Mouse (Mus musculus) neural tube, embryonic 13.5 days (tissue): ENCODE results near the gene Pld4. TPM values are rescaled to one million over a fixed set of nuclear protein-coding genes. Genes with fewer than 3 reads are reported as not detected.

Experiments used
- ATAC-seq: fragments of 200-750 bp; cut with Nextera tagmentation; 2 replicates; pipeline ENCODE4 v1.8.0; 2017; ENCODE audit warnings: low read depth, mild to moderate bottlenecking, moderate TSS enrichment, moderate library complexity
- H3K27ac ChIP-seq: fragments of 300-500 bp; sonication (generic); replicated peaks from 2 replicates; pipeline ENCODE4 v1.5.1; 2015; ENCODE audit warnings: moderate library complexity, mild to moderate bottlenecking, inconsistent platforms
- H3K27me3 ChIP-seq: fragments of 300-500 bp; sonication (generic); 2 replicates; pipeline ENCODE4 v1.6.1; 2015; ENCODE audit warnings: mild to moderate bottlenecking, inconsistent platforms
- H3K36me3 ChIP-seq: fragments of 300-500 bp; sonication (generic); 2 replicates; pipeline ENCODE4 v1.6.1; 2015; ENCODE audit warnings: mild to moderate bottlenecking, inconsistent platforms
- H3K4me1 ChIP-seq: fragments of 300-500 bp; sonication (generic); replicated peaks from 2 replicates; pipeline ENCODE4 v1.6.1; 2015; ENCODE audit warnings: inconsistent platforms
- H3K4me2 ChIP-seq: fragments of 300-500 bp; sonication (generic); 2 replicates; pipeline ENCODE4 v1.6.1; 2015; ENCODE audit warnings: inconsistent platforms, mild to moderate bottlenecking, moderate library complexity
- H3K4me3 ChIP-seq: fragments of 300-500 bp; sonication (generic); 2 replicates; pipeline ENCODE4 v1.5.1; 2015; ENCODE audit warnings: mild to moderate bottlenecking, inconsistent platforms
- H3K9ac ChIP-seq: fragments of 300-500 bp; sonication (generic); 2 replicates; pipeline ENCODE4 v1.6.1; 2015; ENCODE audit warnings: moderate library complexity, mild to moderate bottlenecking, inconsistent platforms
- H3K9me3 ChIP-seq: fragments of 300-500 bp; sonication (generic); 2 replicates; pipeline ENCODE4 v1.6.1; 2016; ENCODE audit warnings: inconsistent platforms
- WGBS: fragments of 180-500 bp; shearing (Covaris S2); methylation state at CpG from one replicate; pipeline ENCODE4 v1.1.7; 2015; 5-methylcytosine and 5-hydroxymethylcytosine counted together
- polyA plus RNA-seq: library from polyadenylated mRNA; unstranded; fragments of >200 nt; fragmentation: Nextera tagmentation; extraction: Ambion mirVana; gene quantifications from 2 replicates; pipeline ENCODE4 v1.2.1, GENCODE M21; 2015

Pld4 gene
- polyA plus RNA-seq, 1 experiment from 2014 or later: 8.6 TPM

GRCm38 (mm10) chr12:112772306-112772705 is 11.9 kb downstream of the Pld4 start:
- no peak for ATAC-seq
- H3K4me2 ChIP-seq: no peak overlapping the region
- peaks cover 7% of the 10 kb centered on the region for H3K9me3 ChIP-seq
- no peak overlapping the region for H3K4me3 ChIP-seq
- H3K9ac ChIP-seq: no peak overlapping the region
- no peaks in the 10 kb centered on the region for H3K36me3 ChIP-seq
- no peak overlapping the region for H3K27ac ChIP-seq
- no peaks in the 10 kb centered on the region for H3K4me1 ChIP-seq
- H3K27me3 ChIP-seq: no peaks in the 10 kb centered on the region
- 91% methylated on average over 14 of the region's 14 CpGs for WGBS

- no peak overlapping the region for H3K4me3 ChIP-seq
- no peaks in the 10 kb centered on the region for H3K36me3 ChIP-seq
- ATAC-seq: no peak
- no peaks in the 10 kb centered on the region for H3K27me3 ChIP-seq
- H3K4me1 ChIP-seq: no peaks in the 10 kb centered on the region
- H3K9ac ChIP-seq: no peak overlapping the region
- no peak overlapping the region for H3K4me2 ChIP-seq
- H3K27ac ChIP-seq: no peak overlapping the region
- WGBS: 52% methylated on average over 9 of the region's 9 CpGs
- peaks cover 7% of the 10 kb centered on the region for H3K9me3 ChIP-seq
These were observed 12.9 kb downstream of the Pld4 start for GRCm38 (mm10) chr12:112773366-112773765.

GRCm38 (mm10) chr12:112774026-112774425 is 13.6 kb downstream of the Pld4 start:
- 83% methylated on average over 6 of the region's 6 CpGs for WGBS
- H3K9ac ChIP-seq: no peak overlapping the region
- no peak overlapping the region for H3K4me3 ChIP-seq
- H3K9me3 ChIP-seq: peaks cover 7% of the 10 kb centered on the region
- H3K4me1 ChIP-seq: no peaks in the 10 kb centered on the region
- no peak overlapping the region for H3K27ac ChIP-seq
- no peaks in the 10 kb centered on the region for H3K27me3 ChIP-seq
- H3K36me3 ChIP-seq: no peaks in the 10 kb centered on the region
- H3K4me2 ChIP-seq: no peak overlapping the region
- no peak for ATAC-seq

- no peak for ATAC-seq
- Histone ChIP-seq H3K9ac (no peak overlapping the region), H3K9me3 (peaks cover 7% of the 10 kb centered on the region), H3K36me3 (no peaks in the 10 kb centered on the region), H3K27me3 (no peaks in the 10 kb centered on the region), H3K4me3 (no peak overlapping the region), H3K27ac (no peak overlapping the region), H3K4me2 (no peak overlapping the region), H3K4me1 (no peaks in the 10 kb centered on the region)
- 88% methylated on average over 10 of the region's 10 CpGs for WGBS
These were observed 14.0 kb downstream of the Pld4 start for GRCm38 (mm10) chr12:112774481-112774880.

- Histone ChIP-seq H3K27ac (no peak overlapping the region), H3K9me3 (no peaks in the 10 kb centered on the region), H3K4me2 (no peak overlapping the region), H3K9ac (no peak overlapping the region), H3K36me3 (no peaks in the 10 kb centered on the region), H3K27me3 (no peaks in the 10 kb centered on the region), H3K4me3 (no peak overlapping the region), H3K4me1 (peaks cover 14% of the 10 kb centered on the region)
- no peak for ATAC-seq
- 78% methylated on average over 8 of the region's 8 CpGs for WGBS
These were observed 30.6 kb downstream of the Pld4 start for GRCm38 (mm10) chr12:112791026-112791425.

GRCm38 (mm10) chr12:112793601-112794355 is 33.3 kb downstream of the Pld4 start:
- Histone ChIP-seq H3K4me3 (no peak overlapping the region), H3K4me1 (peaks cover 28% of the 10 kb centered on the region), H3K4me2 (no peak overlapping the region), H3K27me3 (0 out of 2 replicates have a peak, but pooled peaks cover under 1% of the 10 kb centered on the region), H3K9me3 (no peaks in the 10 kb centered on the region), H3K36me3 (no peaks in the 10 kb centered on the region), H3K27ac (no peak overlapping the region), H3K9ac (peak overlapping the region; percentile 34; the same call in 1 of the 2 replicates)
- no peak for ATAC-seq
- 77% methylated on average over 13 of the region's 13 CpGs for WGBS

GRCm38 (mm10) chr12:112794356-112794816 is 33.9 kb downstream of the Pld4 start:
- H3K27ac ChIP-seq: no peak overlapping the region
- no peak for ATAC-seq
- no peaks in the 10 kb centered on the region for H3K36me3 ChIP-seq
- no peak overlapping the region for H3K4me3 ChIP-seq
- peaks cover 28% of the 10 kb centered on the region for H3K4me1 ChIP-seq
- 32% methylated on average over 7 of the region's 7 CpGs for WGBS
- no peaks in the 10 kb centered on the region for H3K9me3 ChIP-seq
- H3K27me3 ChIP-seq: peaks cover 7% of the 10 kb centered on the region; the same call in 1 of the 2 replicates
- peak overlapping the region; percentile 34; the same call in 1 of the 2 replicates for H3K9ac ChIP-seq
- no peak overlapping the region for H3K4me2 ChIP-seq

GRCm38 (mm10) chr12:112794998-112795397 is 34.5 kb downstream of the Pld4 start:
- no peak overlapping the region for H3K4me3 ChIP-seq
- 82% methylated on average over 5 of the region's 5 CpGs for WGBS
- no peak overlapping the region for H3K27ac ChIP-seq
- no peak overlapping the region for H3K9ac ChIP-seq
- H3K27me3 ChIP-seq: peaks cover 12% of the 10 kb centered on the region; the same call in 1 of the 2 replicates
- H3K4me2 ChIP-seq: no peak overlapping the region
- H3K4me1 ChIP-seq: peaks cover 28% of the 10 kb centered on the region
- H3K36me3 ChIP-seq: no peaks in the 10 kb centered on the region
- no peaks in the 10 kb centered on the region for H3K9me3 ChIP-seq
- no peak for ATAC-seq

GRCm38 (mm10) chr12:112795466-112796104 is 35.1 kb downstream of the Pld4 start:
- WGBS: 71% methylated on average over 18 of the region's 18 CpGs
- no peak overlapping the region for H3K4me3 ChIP-seq
- peaks cover 28% of the 10 kb centered on the region for H3K4me1 ChIP-seq
- H3K4me2 ChIP-seq: no peak overlapping the region
- no peak overlapping the region for H3K9ac ChIP-seq
- H3K36me3 ChIP-seq: no peaks in the 10 kb centered on the region
- peaks cover 18% of the 10 kb centered on the region for H3K27me3 ChIP-seq
- ATAC-seq: no peak
- H3K9me3 ChIP-seq: no peaks in the 10 kb centered on the region
- no peak overlapping the region for H3K27ac ChIP-seq

- no peak overlapping the region for H3K9ac ChIP-seq
- peaks cover 30% of the 10 kb centered on the region for H3K27me3 ChIP-seq
- no peak for ATAC-seq
- WGBS: 55% methylated on average over 17 of the region's 17 CpGs
- H3K27ac ChIP-seq: no peak overlapping the region
- H3K4me1 ChIP-seq: peaks cover 35% of the 10 kb centered on the region
- no peak overlapping the region for H3K4me3 ChIP-seq
- H3K4me2 ChIP-seq: no peak overlapping the region
- H3K9me3 ChIP-seq: no peaks in the 10 kb centered on the region
- no peaks in the 10 kb centered on the region for H3K36me3 ChIP-seq
These were observed 36.4 kb downstream of the Pld4 start for GRCm38 (mm10) chr12:112796551-112797510.

- H3K9me3 ChIP-seq: no peaks in the 10 kb centered on the region
- H3K4me3 ChIP-seq: no peak overlapping the region
- H3K27me3 ChIP-seq: peaks cover 36% of the 10 kb centered on the region
- ATAC-seq: no peak
- no peak overlapping the region for H3K9ac ChIP-seq
- WGBS: 62% methylated on average over 15 of the region's 15 CpGs
- no peak overlapping the region for H3K4me2 ChIP-seq
- H3K36me3 ChIP-seq: no peaks in the 10 kb centered on the region
- no peak overlapping the region for H3K27ac ChIP-seq
- H3K4me1 ChIP-seq: peaks cover 42% of the 10 kb centered on the region
These were observed 37.3 kb downstream of the Pld4 start for GRCm38 (mm10) chr12:112797672-112798331.
